Mouse (Mus musculus) brown adipose tissue, adult 24 weeks (tissue): Measurements from ENCODE around the gene Reps2. TPM values are rescaled to one million over a fixed set of nuclear protein-coding genes. Genes with fewer than 3 reads are reported as not detected.

Experiments
- H3K27ac ChIP-seq: fragments of 200-500 bp; replicated peaks from 2 replicates; pipeline ENCODE4 v1.5.1; 2012; ENCODE audit warnings: low read depth, mild to moderate bottlenecking, low read length
- H3K4me1 ChIP-seq: fragments of 200-500 bp; 2 replicates; pipeline ENCODE4 v1.6.1; 2012; ENCODE audit warnings: low read length, mixed read lengths; ENCODE audit not compliant: control insufficient read depth, insufficient read depth, insufficient read length
- H3K4me3 ChIP-seq: fragments of 200-500 bp; 2 replicates; pipeline ENCODE4 v1.5.1; 2012; ENCODE audit warnings: low read depth, mild to moderate bottlenecking, low read length, moderate library complexity; ENCODE audit not compliant: insufficient read depth
- polyA plus RNA-seq: library from polyadenylated mRNA; stranded (reverse); fragments of >200 nt; gene quantifications from 2 replicates; pipeline ENCODE4 v1.2.4, GENCODE M21; 2012; ENCODE audit not compliant: missing spikeins, insufficient read depth, insufficient read length

Gene Reps2
- polyA plus RNA-seq, 1 experiment: 1.5 TPM

- no peaks in the 10 kb centered on the region for H3K4me1 ChIP-seq
- no peak overlapping the region for H3K4me3 ChIP-seq
- no peak overlapping the region for H3K27ac ChIP-seq
Observed at GRCm38 (mm10) chrX:162554513-162554912, 88.9 kb downstream of the Reps2 start.

- H3K4me3 ChIP-seq: no peak overlapping the region
- H3K27ac ChIP-seq: no peak overlapping the region
- H3K4me1 ChIP-seq: no peaks in the 10 kb centered on the region
Observed at GRCm38 (mm10) chrX:162552383-162552782, 91.1 kb downstream of the Reps2 start.

- Histone ChIP-seq H3K4me3 (no peak overlapping the region), H3K4me1 (no peaks in the 10 kb centered on the region), H3K27ac (no peak overlapping the region)
Observed at GRCm38 (mm10) chrX:162545037-162545436, 98.4 kb downstream of the Reps2 start.

GRCm38 (mm10) chrX:162542576-162543227 lies 100.7 kb downstream of the Reps2 start:
- Histone ChIP-seq H3K4me3 (no peak overlapping the region), H3K27ac (no peak overlapping the region), H3K4me1 (no peaks in the 10 kb centered on the region)

- no peak overlapping the region for H3K4me3 ChIP-seq
- no peak overlapping the region for H3K27ac ChIP-seq
- H3K4me1 ChIP-seq: no peaks in the 10 kb centered on the region
Observed at GRCm38 (mm10) chrX:162541961-162542360, 101.5 kb downstream of the Reps2 start.

GRCm38 (mm10) chrX:162531016-162531415 lies 112.4 kb downstream of the Reps2 start:
- no peak overlapping the region for H3K4me3 ChIP-seq
- no peak overlapping the region for H3K27ac ChIP-seq
- H3K4me1 ChIP-seq: no peaks in the 10 kb centered on the region

GRCm38 (mm10) chrX:162527240-162527639 lies 116.2 kb downstream of the Reps2 start:
- no peak overlapping the region for H3K27ac ChIP-seq
- H3K4me3 ChIP-seq: no peak overlapping the region
- no peaks in the 10 kb centered on the region for H3K4me1 ChIP-seq

- Histone ChIP-seq H3K4me3 (no peak overlapping the region), H3K4me1 (no peaks in the 10 kb centered on the region)
Observed at GRCm38 (mm10) chrX:162521831-162522514, 121.5 kb downstream of the Reps2 start.

GRCm38 (mm10) chrX:162521197-162521596 lies 122.3 kb downstream of the Reps2 start:
- Histone ChIP-seq H3K4me1 (no peaks in the 10 kb centered on the region), H3K4me3 (no peak overlapping the region), H3K27ac (no peak overlapping the region)

More at GRCm38 (mm10) chrX:162521831-162522514, 121.5 kb downstream of the Reps2 start:
- H3K27ac ChIP-seq: no peak overlapping the region

- H3K4me1 ChIP-seq: no peaks in the 10 kb centered on the region
- no peak overlapping the region for H3K27ac ChIP-seq
Observed at GRCm38 (mm10) chrX:162520374-162520773, 123.1 kb downstream of the Reps2 start.

GRCm38 (mm10) chrX:162510426-162510980 lies 132.9 kb downstream of the Reps2 start:
- no peaks in the 10 kb centered on the region for H3K4me1 ChIP-seq
- H3K4me3 ChIP-seq: no peak overlapping the region
- no peak overlapping the region for H3K27ac ChIP-seq

More at GRCm38 (mm10) chrX:162520374-162520773, 123.1 kb downstream of the Reps2 start:
- no peak overlapping the region for H3K4me3 ChIP-seq

GRCm38 (mm10) chrX:162505186-162505585 lies 138.3 kb downstream of the Reps2 start:
- H3K27ac ChIP-seq: no peak overlapping the region; the same call in 1 of the 2 replicates
- H3K4me1 ChIP-seq: no peaks in the 10 kb centered on the region
- no peak overlapping the region for H3K4me3 ChIP-seq

- H3K4me1 ChIP-seq: no peaks in the 10 kb centered on the region
- H3K4me3 ChIP-seq: no peak overlapping the region
- no peak overlapping the region for H3K27ac ChIP-seq
Observed at GRCm38 (mm10) chrX:162503436-162503835, 140.0 kb downstream of the Reps2 start.

GRCm38 (mm10) chrX:162500962-162501361 lies 142.5 kb downstream of the Reps2 start:
- Histone ChIP-seq H3K27ac (no peak overlapping the region), H3K4me1 (no peaks in the 10 kb centered on the region), H3K4me3 (no peak overlapping the region)

GRCm38 (mm10) chrX:162496485-162496884 lies 147.0 kb downstream of the Reps2 start:
- H3K4me1 ChIP-seq: no peaks in the 10 kb centered on the region
- H3K27ac ChIP-seq: no peak overlapping the region
- no peak overlapping the region for H3K4me3 ChIP-seq

- Histone ChIP-seq H3K27ac (no peak overlapping the region), H3K4me1 (no peaks in the 10 kb centered on the region)
Observed at GRCm38 (mm10) chrX:162488630-162489029, 154.8 kb downstream of the Reps2 start.

More at GRCm38 (mm10) chrX:162488630-162489029, 154.8 kb downstream of the Reps2 start:
- H3K4me3 ChIP-seq: no peak overlapping the region
